Mouse (Mus musculus) intestine, postnatal 0 days (tissue): ENCODE results near the gene Mogat1. TPM values are rescaled to one million over a fixed set of nuclear protein-coding genes. Genes with fewer than 3 reads are reported as not detected.

Experiments used
- ATAC-seq: fragments of 200-750 bp; cut with Nextera tagmentation; 2 replicates; pipeline ENCODE4 v1.8.0; 2017; ENCODE audit warnings: mild to moderate bottlenecking, moderate TSS enrichment, moderate library complexity
- H3K27ac ChIP-seq: fragments of 300-500 bp; sonication (generic); 2 replicates; pipeline ENCODE4 v1.5.1; 2014; ENCODE audit warnings: mild to moderate bottlenecking, low read depth, low read length, moderate library complexity
- H3K27me3 ChIP-seq: fragments of 300-500 bp; sonication (generic); replicated peaks from 2 replicates; pipeline ENCODE4 v1.6.1; 2014; ENCODE audit warnings: low read length, mixed read lengths; ENCODE audit not compliant: control insufficient read depth, insufficient read depth
- H3K36me3 ChIP-seq: fragments of 300-500 bp; sonication (generic); 2 replicates; pipeline ENCODE4 v1.6.1; 2014; ENCODE audit warnings: mild to moderate bottlenecking, moderate library complexity; ENCODE audit not compliant: control insufficient read depth, insufficient read depth
- H3K4me1 ChIP-seq: fragments of 300-500 bp; sonication (generic); replicated peaks from 2 replicates; pipeline ENCODE4 v1.6.1; 2014; ENCODE audit warnings: antibody characterized with exemption, low read length, mixed read lengths; ENCODE audit not compliant: control insufficient read depth, insufficient read depth
- H3K4me2 ChIP-seq: fragments of 300-500 bp; sonication (generic); replicated peaks from 2 replicates; pipeline ENCODE4 v1.6.1; 2014; ENCODE audit warnings: low read depth, mild to moderate bottlenecking, moderate library complexity
- H3K4me3 ChIP-seq: fragments of 300-500 bp; sonication (generic); 2 replicates; pipeline ENCODE4 v1.5.1; 2014; ENCODE audit warnings: low read depth, low read length
- H3K9ac ChIP-seq: fragments of 300-500 bp; sonication (generic); 2 replicates; pipeline ENCODE4 v1.6.1; 2014; ENCODE audit warnings: mild to moderate bottlenecking, low read depth, low read length
- H3K9me3 ChIP-seq: fragments of 300-500 bp; sonication (generic); 2 replicates; pipeline ENCODE4 v1.6.1; 2016; ENCODE audit warnings: mixed run types; ENCODE audit not compliant: control insufficient read depth
- CTCF ChIP-seq: sonication (generic); IDR thresholded peaks from 2 replicates; pipeline ENCODE4 v1.5.1; 2016; ENCODE audit warnings: low read depth, mild to moderate bottlenecking, control low read depth, antibody characterized with exemption, moderate library complexity
- WGBS: fragments of 180-500 bp; shearing (Covaris S2); extraction: QIAGEN DNeasy Blood & Tissue Kit; methylation state at CpG from one replicate; pipeline ENCODE4 v1.1.7; 2014; 5-methylcytosine and 5-hydroxymethylcytosine counted together
- polyA plus RNA-seq: library from polyadenylated mRNA; unstranded; fragments of >200 nt; fragmentation: Nextera tagmentation; extraction: Ambion mirVana; gene quantifications from 2 replicates; pipeline ENCODE4 v1.2.1, GENCODE M21; 2015

Mogat1 gene
- polyA plus RNA-seq, 1 experiment from 2014 or later: 0.98 TPM

GRCm38 (mm10) chr1:78569617-78570016 is 58.8 kb downstream of the Mogat1 start:
- H3K27ac ChIP-seq: no peak overlapping the region

GRCm38 (mm10) chr1:78585080-78585479 is 74.3 kb downstream of the Mogat1 start:
- Histone ChIP-seq H3K4me3 (no peak overlapping the region), H3K27me3 (no peaks in the 10 kb centered on the region), H3K4me1 (no peaks in the 10 kb centered on the region), H3K9me3 (no peaks in the 10 kb centered on the region), H3K27ac (no peak overlapping the region), H3K36me3 (no peaks in the 10 kb centered on the region), H3K4me2 (no peak overlapping the region), H3K9ac (no peak overlapping the region)
- WGBS: 66% methylated on average over 2 of the region's 2 CpGs
- no peak for ATAC-seq
- TF ChIP-seq CTCF: no peak

More at GRCm38 (mm10) chr1:78569617-78570016, 58.8 kb downstream of the Mogat1 start:
- no peak overlapping the region for H3K4me3 ChIP-seq
- no peaks in the 10 kb centered on the region for H3K36me3 ChIP-seq
- H3K27me3 ChIP-seq: no peaks in the 10 kb centered on the region
- ATAC-seq: no peak
- no peaks in the 10 kb centered on the region for H3K9me3 ChIP-seq
- TF ChIP-seq CTCF: no peak
- H3K4me2 ChIP-seq: no peak overlapping the region
- no peak overlapping the region for H3K9ac ChIP-seq
- 76% methylated on average over 5 of the region's 5 CpGs for WGBS
- H3K4me1 ChIP-seq: no peaks in the 10 kb centered on the region

- no peak for ATAC-seq
- no peak overlapping the region for H3K27ac ChIP-seq
- no peak overlapping the region for H3K4me2 ChIP-seq
- H3K36me3 ChIP-seq: no peaks in the 10 kb centered on the region
- no peaks in the 10 kb centered on the region for H3K4me1 ChIP-seq
- no peak overlapping the region for H3K9ac ChIP-seq
- H3K9me3 ChIP-seq: no peaks in the 10 kb centered on the region
- WGBS: 24% methylated on average over 4 of the region's 4 CpGs
- no peak overlapping the region for H3K4me3 ChIP-seq
- TF ChIP-seq CTCF: no peak
- no peaks in the 10 kb centered on the region for H3K27me3 ChIP-seq
These were observed 76.2 kb downstream of the Mogat1 start for GRCm38 (mm10) chr1:78586986-78587385.

Other genes with a start within 250 kb of the Mogat1 start
- 23.0 and 25.9 TPM in 2 replicates for gene Sgpp2, start 200.6 kb upstream of the Mogat1 start, polyA plus RNA-seq
- 59.2 and 61.5 TPM in 2 replicates for gene Farsb, start 22.1 kb upstream of the Mogat1 start, polyA plus RNA-seq
- gene BC035947, start 1.2 kb downstream of the Mogat1 start, polyA plus RNA-seq: 3.6 and 5.6 TPM in 2 replicates
- gene Acsl3, start 146.8 kb downstream of the Mogat1 start, polyA plus RNA-seq: 75.2 and 76.0 TPM in 2 replicates
- gene Utp14b, start 147.0 kb downstream of the Mogat1 start, polyA plus RNA-seq: 5.1 and 5.5 TPM in 2 replicates